Mouse (Mus musculus): Measurements from ENCODE around the gene Fam189a2. TPM values are rescaled to one million over a fixed set of nuclear protein-coding genes. Genes with fewer than 3 reads are reported as not detected.
A peak's percentile ranks its signal among the peaks of the same experiment; 100 is the strongest.

Gene Fam189a2
- not detected in 2 replicates for polyA plus RNA-seq (2012)

GRCm38 (mm10) chr19:24030871-24031556, at the start of gene Fam189a2:
Fam189a2 (minus strand) TSS chr19:24031019.
- Histone ChIP-seq H3K27me3 (ENCODE audit: control insufficient read depth) (peaks cover 58% of the 10 kb centered on the region), H3K4me1 (ENCODE audit: control insufficient read depth) (no peaks in the 10 kb centered on the region), H3K9me3 (ENCODE audit: control insufficient read depth, low read length) (no peaks in the 10 kb centered on the region), H3K36me3 (ENCODE audit: control insufficient read depth) (no peaks in the 10 kb centered on the region), H3K4me3 (replicated peaks) (peak within 1 kb of the TSS; percentile 32)
- TF ChIP-seq GATA1 (IDR thresholded peaks at IDR 0.05; ENCODE audit: low read length) (no peak), TAL1 (IDR thresholded peaks at IDR 0.05; ENCODE audit: low read length) (no peak)

DNA sequence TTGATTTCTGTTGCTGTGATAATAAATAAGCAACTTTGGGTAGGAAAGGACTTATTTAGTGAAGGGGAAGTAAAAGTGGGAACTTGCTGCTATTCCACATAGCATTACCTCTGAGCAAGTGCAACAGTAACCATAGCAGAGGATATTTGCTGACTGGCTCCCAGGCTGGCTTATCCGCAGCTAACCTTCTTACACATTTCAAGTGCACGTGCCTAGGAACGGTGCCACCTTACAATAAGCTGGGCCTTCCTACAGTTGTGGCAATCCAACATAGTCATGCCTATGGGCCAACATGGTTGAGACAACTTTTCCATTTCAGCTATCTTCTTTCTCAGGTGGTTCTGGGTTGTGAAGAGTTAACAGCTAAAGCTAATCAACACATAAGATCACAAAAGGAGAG, 46.8 kb upstream of the Fam189a2 start:
- Histone ChIP-seq H3K36me3 (ENCODE audit: control insufficient read depth) (no peaks in the 10 kb centered on the region), H3K4me1 (ENCODE audit: control insufficient read depth) (no peaks in the 10 kb centered on the region), H3K4me3 (replicated peaks) (no peak overlapping the region), H3K9me3 (ENCODE audit: control insufficient read depth, low read length) (no peaks in the 10 kb centered on the region), H3K27me3 (ENCODE audit: control insufficient read depth) (no peaks in the 10 kb centered on the region)
- TF ChIP-seq GATA1 (IDR thresholded peaks at IDR 0.05; ENCODE audit: low read length) (no peak), TAL1 (IDR thresholded peaks at IDR 0.05; ENCODE audit: low read length) (no peak)

DNA sequence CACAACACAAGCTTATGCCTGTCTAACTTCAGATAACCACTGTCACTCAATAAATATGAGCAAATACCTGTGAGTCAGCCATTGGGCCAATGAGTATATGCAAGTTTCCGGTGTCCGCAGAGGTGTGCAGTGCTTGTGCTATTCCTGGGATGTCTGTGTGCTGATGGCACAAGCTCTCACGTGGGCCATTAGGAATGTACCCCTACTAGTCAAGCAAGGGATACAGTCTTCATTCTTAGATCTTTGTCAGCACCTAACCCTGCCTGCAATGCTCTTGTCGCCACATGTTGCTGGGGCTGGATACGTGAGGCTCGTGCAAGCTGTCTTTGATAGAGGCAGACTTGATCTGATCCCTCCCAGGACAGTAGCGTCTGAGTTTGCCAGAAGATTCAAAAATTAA, 45.7 kb upstream of the Fam189a2 start:
- Histone ChIP-seq H3K36me3 (ENCODE audit: control insufficient read depth) (no peaks in the 10 kb centered on the region), H3K4me3 (replicated peaks) (no peak overlapping the region), H3K4me1 (ENCODE audit: control insufficient read depth) (no peaks in the 10 kb centered on the region), H3K9me3 (ENCODE audit: control insufficient read depth, low read length) (no peaks in the 10 kb centered on the region), H3K27me3 (ENCODE audit: control insufficient read depth) (no peaks in the 10 kb centered on the region)
- TF ChIP-seq TAL1 (IDR thresholded peaks at IDR 0.05; ENCODE audit: low read length): no peak
- no peak for TF ChIP-seq GATA1 (IDR thresholded peaks at IDR 0.05; ENCODE audit: low read length)

DNA sequence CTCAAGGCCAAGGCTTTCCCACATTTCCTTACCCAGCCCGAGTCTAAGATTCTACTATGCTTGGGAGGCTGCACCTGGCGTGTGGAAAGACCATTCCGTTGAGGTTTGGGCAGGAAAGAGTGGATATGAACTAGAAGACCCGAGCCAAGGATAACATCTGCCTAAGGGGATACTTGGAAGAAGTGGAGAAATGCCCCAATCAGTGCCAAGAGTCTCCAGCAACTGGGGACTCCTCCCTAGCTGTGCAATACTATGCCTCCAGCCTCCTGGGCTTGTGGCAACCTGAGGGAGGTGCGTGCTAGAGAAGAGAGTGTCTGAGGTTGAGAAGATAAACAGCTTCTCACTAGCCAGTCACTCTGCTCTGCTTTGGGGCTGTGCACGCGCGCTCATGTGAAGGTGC, 45.1 kb upstream of the Fam189a2 start:
- TF ChIP-seq GATA1 (IDR thresholded peaks at IDR 0.05; ENCODE audit: low read length) (no peak), TAL1 (IDR thresholded peaks at IDR 0.05; ENCODE audit: low read length) (no peak)
- Histone ChIP-seq H3K36me3 (ENCODE audit: control insufficient read depth) (no peaks in the 10 kb centered on the region), H3K4me1 (ENCODE audit: control insufficient read depth) (no peaks in the 10 kb centered on the region), H3K27me3 (ENCODE audit: control insufficient read depth) (no peaks in the 10 kb centered on the region), H3K9me3 (ENCODE audit: control insufficient read depth, low read length) (no peaks in the 10 kb centered on the region), H3K4me3 (replicated peaks) (no peak overlapping the region)

GRCm38 (mm10) chr19:24073155-24073554, 42.3 kb upstream of the Fam189a2 start:
- no peaks in the 10 kb centered on the region for H3K4me1 ChIP-seq (ENCODE audit: control insufficient read depth)
- H3K4me3 ChIP-seq (replicated peaks): no peak overlapping the region
- no peaks in the 10 kb centered on the region for H3K9me3 ChIP-seq (ENCODE audit: control insufficient read depth, low read length)
- TF ChIP-seq GATA1 (IDR thresholded peaks at IDR 0.05; ENCODE audit: low read length) (no peak), TAL1 (IDR thresholded peaks at IDR 0.05; ENCODE audit: low read length) (no peak)
- H3K27me3 ChIP-seq (ENCODE audit: control insufficient read depth): no peaks in the 10 kb centered on the region
- no peaks in the 10 kb centered on the region for H3K36me3 ChIP-seq (ENCODE audit: control insufficient read depth)

DNA sequence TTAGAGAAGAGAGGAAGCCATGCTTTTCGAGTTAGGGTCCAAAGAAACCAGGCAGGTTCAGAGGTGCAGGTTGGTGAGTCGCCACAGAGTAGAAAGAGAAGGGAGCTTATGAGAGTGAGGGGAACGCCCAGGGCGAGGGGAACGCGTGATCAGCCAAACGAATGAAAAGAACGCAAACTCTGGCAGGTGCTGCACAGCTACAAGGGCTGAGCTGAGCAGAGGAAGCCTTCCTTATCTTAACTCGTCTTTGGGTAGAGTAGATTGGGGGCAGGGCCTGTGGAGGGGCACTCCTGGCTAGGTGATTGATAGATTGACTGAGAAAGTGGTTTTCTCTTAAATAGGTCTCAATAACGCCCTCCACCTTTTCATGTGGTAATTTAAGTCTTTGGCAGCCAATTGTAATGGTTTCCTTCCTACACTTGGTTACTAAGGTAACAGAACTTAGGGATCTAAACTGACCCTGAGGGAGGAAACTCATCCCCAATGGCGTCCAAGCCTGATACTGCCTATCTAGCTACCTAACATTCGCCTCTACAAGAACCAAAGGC, 33.6 kb upstream of the Fam189a2 start:
- no peaks in the 10 kb centered on the region for H3K9me3 ChIP-seq (ENCODE audit: control insufficient read depth, low read length)
- TF ChIP-seq TAL1 (IDR thresholded peaks at IDR 0.05; ENCODE audit: low read length): no peak
- TF ChIP-seq GATA1 (IDR thresholded peaks at IDR 0.05; ENCODE audit: low read length): no peak
- H3K4me3 ChIP-seq (replicated peaks): no peak overlapping the region
- no peaks in the 10 kb centered on the region for H3K27me3 ChIP-seq (ENCODE audit: control insufficient read depth)
- H3K4me1 ChIP-seq (ENCODE audit: control insufficient read depth): no peaks in the 10 kb centered on the region
- no peaks in the 10 kb centered on the region for H3K36me3 ChIP-seq (ENCODE audit: control insufficient read depth)

DNA sequence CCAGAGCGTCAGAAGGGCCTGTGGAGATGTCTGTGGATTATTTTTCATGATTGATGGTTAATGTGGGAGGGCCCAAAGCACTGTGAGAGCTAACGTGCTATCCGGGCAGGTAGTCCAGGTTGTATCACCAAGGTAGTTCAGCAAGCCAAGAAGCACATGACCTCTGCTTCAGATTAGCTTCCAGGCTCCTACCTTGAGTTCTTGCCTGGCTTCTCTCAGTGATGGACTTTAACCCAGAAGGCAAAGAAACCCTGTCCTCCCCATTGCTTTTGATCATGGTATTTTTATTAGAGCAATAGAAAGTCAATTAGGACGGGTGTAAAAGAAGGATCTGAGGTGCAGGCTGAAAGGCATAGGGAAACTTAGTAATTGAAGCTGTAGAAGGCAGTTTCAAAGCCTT, 32.8 kb upstream of the Fam189a2 start:
- TF ChIP-seq TAL1 (IDR thresholded peaks at IDR 0.05; ENCODE audit: low read length) (no peak), GATA1 (IDR thresholded peaks at IDR 0.05; ENCODE audit: low read length) (no peak)
- H3K4me1 ChIP-seq (ENCODE audit: control insufficient read depth): no peaks in the 10 kb centered on the region
- H3K36me3 ChIP-seq (ENCODE audit: control insufficient read depth): no peaks in the 10 kb centered on the region
- no peaks in the 10 kb centered on the region for H3K9me3 ChIP-seq (ENCODE audit: control insufficient read depth, low read length)
- no peaks in the 10 kb centered on the region for H3K27me3 ChIP-seq (ENCODE audit: control insufficient read depth)
- no peak overlapping the region for H3K4me3 ChIP-seq (replicated peaks)

DNA sequence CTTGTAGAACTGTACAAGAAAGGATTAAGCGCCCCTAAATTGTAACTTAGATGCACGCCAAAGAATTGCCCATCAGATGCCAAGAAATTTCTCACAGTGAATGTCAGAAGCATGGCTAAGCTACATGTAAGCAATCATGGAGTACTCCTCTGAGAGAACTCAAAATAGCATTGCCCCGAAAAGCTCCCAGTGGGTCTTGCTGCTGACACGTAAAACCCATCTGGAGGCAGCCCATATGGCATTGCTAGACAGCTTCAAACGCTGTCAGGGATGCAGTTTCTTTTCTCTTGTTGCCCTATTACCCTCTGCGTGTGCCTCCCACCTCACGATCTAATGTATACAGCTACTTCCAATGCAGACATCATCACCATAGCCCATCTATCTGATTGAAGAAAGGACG, 28.0 kb upstream of the Fam189a2 start:
- H3K36me3 ChIP-seq (ENCODE audit: control insufficient read depth): no peaks in the 10 kb centered on the region
- H3K9me3 ChIP-seq (ENCODE audit: control insufficient read depth, low read length): no peaks in the 10 kb centered on the region
- H3K27me3 ChIP-seq (ENCODE audit: control insufficient read depth): no peaks in the 10 kb centered on the region
- no peaks in the 10 kb centered on the region for H3K4me1 ChIP-seq (ENCODE audit: control insufficient read depth)
- H3K4me3 ChIP-seq (replicated peaks): no peak overlapping the region
- TF ChIP-seq TAL1 (IDR thresholded peaks at IDR 0.05; ENCODE audit: low read length): no peak
- TF ChIP-seq GATA1 (IDR thresholded peaks at IDR 0.05; ENCODE audit: low read length): no peak

DNA sequence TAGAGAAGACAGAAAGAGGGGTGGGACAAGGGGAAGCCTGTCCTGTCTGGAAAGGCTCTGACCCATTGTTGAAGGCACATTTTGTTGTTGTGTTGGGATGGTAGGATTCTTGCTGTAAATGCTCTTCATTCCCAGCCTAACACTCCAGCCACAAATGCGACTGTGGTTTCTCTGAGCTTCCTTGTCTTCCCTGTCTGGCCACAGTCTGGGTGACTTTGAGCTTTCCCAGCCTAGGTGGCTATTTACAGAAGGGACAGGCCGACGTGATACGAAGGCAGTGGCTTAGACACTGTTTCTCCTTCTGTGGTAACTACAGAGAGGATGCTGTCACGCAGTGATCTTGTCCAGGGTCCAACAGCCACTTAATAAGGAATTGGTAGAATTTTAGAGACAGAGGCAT, 27.2 kb upstream of the Fam189a2 start:
- TF ChIP-seq GATA1 (IDR thresholded peaks at IDR 0.05; ENCODE audit: low read length) (no peak), TAL1 (IDR thresholded peaks at IDR 0.05; ENCODE audit: low read length) (no peak)

More for the DNA sequence above, 27.2 kb upstream of the Fam189a2 start:
- H3K9me3 ChIP-seq (ENCODE audit: control insufficient read depth, low read length): no peaks in the 10 kb centered on the region
- H3K4me3 ChIP-seq (replicated peaks): no peak overlapping the region
- no peaks in the 10 kb centered on the region for H3K36me3 ChIP-seq (ENCODE audit: control insufficient read depth)
- no peaks in the 10 kb centered on the region for H3K4me1 ChIP-seq (ENCODE audit: control insufficient read depth)
- H3K27me3 ChIP-seq (ENCODE audit: control insufficient read depth): no peaks in the 10 kb centered on the region
